Mouse (Mus musculus) heart, postnatal 0 days (tissue): ENCODE measurements around the gene Ugt1a8. TPM values are rescaled to one million over a fixed set of nuclear protein-coding genes. Genes with fewer than 3 reads are reported as not detected.
A peak's percentile ranks its signal among the peaks of the same experiment; 100 is the strongest.
"Not testable (repeated sequence)": the region's sequence is repeated elsewhere in the genome, so short reads cannot be mapped to it uniquely, and the experiment has no call there.

ENCODE experiments used
- ATAC-seq: fragments of 200-750 bp; cut with Nextera tagmentation; 2 replicates; pipeline ENCODE4 v1.8.0; 2017; ENCODE audit warnings: low read depth, moderate number of reproducible peaks, moderate library complexity; ENCODE audit not compliant: insufficient read depth
- DNase-seq: peaks from one replicate; pipeline ENCODE4 v3.0.0-alpha.2; 2016; ENCODE audit warnings: low spot score
- H3K27ac ChIP-seq: fragments of 300-500 bp; sonication (generic); 2 replicates; pipeline ENCODE4 v1.5.1; 2014; ENCODE audit warnings: low read depth, mild to moderate bottlenecking
- H3K27me3 ChIP-seq: fragments of 300-500 bp; sonication (generic); 2 replicates; pipeline ENCODE4 v1.6.1; 2014; ENCODE audit warnings: low read length, mixed read lengths; ENCODE audit not compliant: control insufficient read depth, insufficient read depth
- H3K36me3 ChIP-seq: fragments of 300-500 bp; sonication (generic); replicated peaks from 2 replicates; pipeline ENCODE4 v1.6.1; 2014; ENCODE audit warnings: low read length, mixed read lengths; ENCODE audit not compliant: control insufficient read depth, insufficient read depth
- H3K4me1 ChIP-seq: fragments of 300-500 bp; sonication (generic); 2 replicates; pipeline ENCODE4 v1.6.1; 2014; ENCODE audit warnings: antibody characterized with exemption; ENCODE audit not compliant: control insufficient read depth, insufficient read depth
- H3K4me2 ChIP-seq: fragments of 300-500 bp; sonication (generic); 2 replicates; pipeline ENCODE4 v1.6.1; 2014; ENCODE audit warnings: low read depth, mild to moderate bottlenecking, low read length, moderate library complexity
- H3K4me3 ChIP-seq: fragments of 300-500 bp; sonication (generic); 2 replicates; pipeline ENCODE4 v1.5.1; 2014; ENCODE audit warnings: low read depth, low read length
- H3K9ac ChIP-seq: fragments of 300-500 bp; sonication (generic); replicated peaks from 2 replicates; pipeline ENCODE4 v1.6.1; 2014; ENCODE audit warnings: low read depth, low read length, mixed read lengths
- H3K9me3 ChIP-seq: fragments of 300-500 bp; sonication (generic); replicated peaks from 2 replicates; pipeline ENCODE4 v1.6.1; 2016; ENCODE audit warnings: low read length; ENCODE audit not compliant: control insufficient read depth
- CTCF ChIP-seq: IDR thresholded peaks from 2 replicates; pipeline ENCODE4 v1.5.1; 2016; ENCODE audit warnings: antibody characterized with exemption, control low read depth, low read depth
- EP300 ChIP-seq: IDR thresholded peaks from 2 replicates; pipeline ENCODE4 v1.6.1; 2016; ENCODE audit warnings: antibody characterized with exemption, low read depth
- WGBS: fragments of 180-500 bp; shearing (Covaris S2); extraction: QIAGEN DNeasy Blood & Tissue Kit; methylation state at CpG from one replicate; pipeline ENCODE4 v1.1.7; 2014; 5-methylcytosine and 5-hydroxymethylcytosine counted together
- polyA plus RNA-seq: library from polyadenylated mRNA; unstranded; fragments of >200 nt; fragmentation: Nextera tagmentation; extraction: Ambion mirVana; gene quantifications from 2 replicates; pipeline ENCODE4 v1.2.1, GENCODE M21; 2015
- total RNA-seq: library from RNA; depleted of rRNA; stranded (reverse); fragments of >200 nt; gene quantifications from 2 replicates; pipeline ENCODE4 v1.2.3, GENCODE M21; 2014; ENCODE audit warnings: low replicate concordance

Ugt1a8 gene
- total and polyA plus RNA-seq, 2 experiments from 2014 or later, result not detected

DNA sequence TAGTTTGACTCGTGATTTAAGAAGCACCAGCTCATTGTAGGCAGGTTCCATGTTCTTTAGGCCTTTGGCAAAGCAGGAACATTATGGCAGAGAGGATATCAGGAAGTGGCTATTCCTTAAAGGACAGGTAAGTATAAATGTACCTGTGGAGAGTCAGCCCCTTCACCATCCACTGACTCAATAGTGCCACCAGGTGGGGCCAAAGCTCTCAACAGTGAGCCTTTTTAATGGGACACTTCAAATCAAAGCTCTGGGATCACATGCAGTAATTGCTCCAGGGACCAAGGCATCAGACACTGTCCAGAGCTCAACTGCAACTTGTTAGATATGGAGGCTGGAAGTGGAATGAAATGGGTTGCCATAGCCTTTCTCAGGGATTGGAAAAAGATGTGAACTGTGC lies 33.9 kb downstream of the Ugt1a8 start:
- not testable (repeated sequence) for H3K27me3 ChIP-seq, H3K4me1 ChIP-seq, H3K4me2 ChIP-seq, DNase-seq, H3K27ac ChIP-seq, H3K9ac ChIP-seq, H3K4me3 ChIP-seq, H3K9me3 ChIP-seq, H3K36me3 ChIP-seq, ATAC-seq
- peak; percentile 24; the same call in 1 of the 2 replicates for TF ChIP-seq CTCF
- no CpG with 5 or more reads among the region's 1 CpGs for WGBS

DNA sequence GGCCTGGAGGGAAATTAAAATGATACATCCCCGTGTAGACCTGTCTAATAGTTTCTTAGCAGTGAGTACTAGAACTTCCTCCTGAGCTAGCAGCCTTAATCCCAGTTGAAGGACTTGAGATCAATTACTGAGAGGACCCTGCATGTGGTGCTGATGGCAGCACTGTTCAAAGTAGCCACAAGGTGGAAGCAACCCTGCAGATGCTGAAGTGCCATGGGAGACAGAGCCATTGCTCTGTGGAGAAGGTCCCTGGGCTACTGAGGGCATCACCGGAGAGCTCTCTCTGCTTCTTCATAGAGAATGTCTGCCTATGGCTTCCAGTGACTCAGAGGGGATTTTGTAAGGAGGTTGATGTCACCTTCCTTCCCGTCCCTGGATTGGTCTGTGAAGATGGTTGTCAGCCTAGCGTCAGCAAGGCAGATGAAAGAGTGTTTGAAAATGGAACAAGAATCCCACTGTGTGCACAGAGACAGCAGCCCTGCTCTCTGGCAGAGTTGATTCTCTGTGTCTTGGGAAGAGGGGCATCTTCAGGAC lies 38.3 kb downstream of the Ugt1a8 start:
- peak; percentile 13; the same call in 1 of the 2 replicates for TF ChIP-seq CTCF
- not testable (repeated sequence) for DNase-seq, H3K9ac ChIP-seq, H3K4me3 ChIP-seq, H3K4me1 ChIP-seq, ATAC-seq, H3K9me3 ChIP-seq, H3K4me2 ChIP-seq, H3K36me3 ChIP-seq, H3K27ac ChIP-seq, H3K27me3 ChIP-seq
- 61% methylated on average over 2 of the region's 4 CpGs for WGBS

- H3K27ac ChIP-seq, H3K4me1 ChIP-seq, H3K4me3 ChIP-seq, DNase-seq, H3K4me2 ChIP-seq, ATAC-seq, H3K27me3 ChIP-seq, H3K36me3 ChIP-seq, H3K9ac ChIP-seq, H3K9me3 ChIP-seq: not testable (repeated sequence)
- WGBS, result 81% methylated on average over 2 of the region's 2 CpGs
These were observed 41.5 kb downstream of the Ugt1a8 start for GRCm38 (mm10) chr1:88129091-88129490.

DNA sequence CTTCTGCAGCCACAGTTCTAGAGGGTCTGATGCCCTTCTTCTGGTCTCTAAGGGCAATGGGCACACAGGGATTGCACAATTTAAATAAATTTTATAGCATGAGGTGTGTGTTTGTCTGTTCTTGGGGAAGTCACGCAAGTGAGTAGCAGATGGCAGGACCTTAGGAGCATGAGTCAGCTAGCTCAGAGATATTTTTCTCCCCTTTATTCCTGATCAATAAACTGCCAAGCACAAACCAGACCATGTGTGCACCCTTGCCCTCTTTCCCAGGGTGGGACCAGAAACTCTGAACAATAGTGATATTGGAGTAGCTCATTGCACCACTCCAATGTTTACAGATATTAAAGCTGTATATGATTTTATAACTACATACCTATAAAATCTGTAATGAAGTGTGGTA lies 42.6 kb downstream of the Ugt1a8 start:
- DNase-seq, H3K9me3 ChIP-seq: not testable (repeated sequence)
- WGBS, result 71% methylated on average over 1 of the region's 1 CpGs

GRCm38 (mm10) chr1:88133908-88134456 lies 46.4 kb downstream of the Ugt1a8 start:
- no peak for ATAC-seq
- TF ChIP-seq CTCF (no peak), EP300 (no peak)
- DNase-seq, result no peak
- Histone ChIP-seq H3K27me3 (no peaks in the 10 kb centered on the region), H3K4me2 (no peak overlapping the region), H3K9me3 (no peaks in the 10 kb centered on the region), H3K9ac (no peak overlapping the region), H3K4me3 (no peak overlapping the region), H3K4me1 (no peaks in the 10 kb centered on the region), H3K27ac (no peak overlapping the region), H3K36me3 (no peaks in the 10 kb centered on the region)
- WGBS, result 50% methylated on average over 3 of the region's 3 CpGs

More for the DNA sequence above, 42.6 kb downstream of the Ugt1a8 start:
- not testable (repeated sequence) for H3K27me3 ChIP-seq, H3K4me1 ChIP-seq, H3K4me2 ChIP-seq, H3K27ac ChIP-seq, ATAC-seq, H3K36me3 ChIP-seq, H3K4me3 ChIP-seq, H3K9ac ChIP-seq

GRCm38 (mm10) chr1:88134457-88135011 lies 46.9 kb downstream of the Ugt1a8 start, which contains the start of gene Ugt1a6a:
Gene Ugt1a6a, plus strand, starts transcription at chr1:88134809.
- H3K27me3 ChIP-seq, H3K27ac ChIP-seq, H3K9ac ChIP-seq, DNase-seq, ATAC-seq, H3K4me1 ChIP-seq, H3K4me2 ChIP-seq, H3K4me3 ChIP-seq, H3K36me3 ChIP-seq, H3K9me3 ChIP-seq: not testable (repeated sequence)
- WGBS, result 34% methylated on average over 5 of the region's 5 CpGs

GRCm38 (mm10) chr1:88135229-88135904 lies 47.8 kb downstream of the Ugt1a8 start:
- 62% methylated on average over 5 of the region's 6 CpGs for WGBS
- not testable (repeated sequence) for H3K4me3 ChIP-seq, H3K36me3 ChIP-seq, H3K9ac ChIP-seq, H3K27me3 ChIP-seq, H3K4me2 ChIP-seq, H3K9me3 ChIP-seq, H3K27ac ChIP-seq, H3K4me1 ChIP-seq, DNase-seq
- ATAC-seq, result peak; percentile 24; the same call in 1 of the 2 replicates
